Mouse (Mus musculus): ENCODE results near the gene Rgcc.

Rgcc gene

GRCm38 (mm10) chr14:79300641-79301350 lies 649 bp downstream of the Rgcc start:
- peak in 1 of 2 experiments; percentile 32 for DNase-seq (ENCODE audit: low spot score in 2 of 2)

GRCm38 (mm10) chr14:79299796-79300195 lies 1.6 kb downstream of the Rgcc start:
- no peak for DNase-seq (ENCODE audit: low spot score in 2 of 2)

DNA sequence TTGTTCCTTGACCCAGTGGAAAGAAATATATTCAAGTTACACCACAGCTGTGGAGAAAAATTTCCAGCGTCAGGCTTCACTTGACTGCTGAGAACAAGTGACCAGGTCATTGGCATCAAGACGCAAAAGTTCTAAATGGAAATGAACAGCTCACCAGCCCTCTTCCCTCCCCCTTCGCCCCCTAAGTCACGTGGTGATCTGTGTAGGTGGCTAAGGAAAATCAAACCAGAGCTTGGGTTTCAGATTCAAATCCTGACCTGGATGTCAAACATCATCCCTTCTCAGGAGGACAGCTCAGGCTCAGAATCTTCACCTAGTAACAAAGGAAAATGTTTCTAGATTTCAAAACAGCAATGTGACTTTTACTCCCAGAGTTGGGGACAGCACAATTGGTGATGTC lies 2.2 kb downstream of the Rgcc start:
- no peak for DNase-seq (ENCODE audit: low spot score in 2 of 2)

DNA sequence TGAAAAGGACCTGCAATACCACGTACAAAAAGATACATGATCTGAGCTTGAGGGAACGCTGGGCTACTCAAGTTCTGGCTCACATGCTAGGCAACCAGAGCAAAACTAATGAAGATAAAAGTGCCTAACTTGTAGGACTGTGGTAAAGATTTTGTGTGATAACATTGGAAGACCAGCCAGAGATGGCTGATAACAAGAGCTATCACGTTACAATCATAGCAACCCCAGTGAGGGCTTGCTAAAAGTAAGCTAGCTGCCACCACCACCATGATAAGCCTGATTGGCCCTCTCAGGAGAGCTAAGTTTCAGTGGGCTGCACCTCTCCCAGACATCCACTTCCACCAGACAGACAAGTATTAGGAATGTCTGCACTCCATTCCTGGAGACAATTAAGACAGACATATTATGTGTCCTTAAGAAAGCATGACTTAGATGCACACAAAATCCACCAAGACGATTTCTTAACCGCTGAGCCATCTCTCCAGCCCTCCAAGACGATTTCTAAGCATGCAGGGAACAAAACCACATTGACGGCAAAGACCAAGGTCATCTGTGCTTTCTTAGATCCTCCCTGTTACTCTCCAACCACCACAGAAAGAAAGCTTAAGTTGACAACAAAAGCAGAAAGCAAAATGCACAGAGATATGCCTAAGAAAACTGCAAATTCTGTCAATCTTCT lies 3.0 kb downstream of the Rgcc start:
- DNase-seq (ENCODE audit: low spot score in 2 of 2), result no peak

- no peak for DNase-seq (ENCODE audit: low spot score in 2 of 2)
Measured at GRCm38 (mm10) chr14:79296836-79297235, 4.6 kb downstream of the Rgcc start.

DNA sequence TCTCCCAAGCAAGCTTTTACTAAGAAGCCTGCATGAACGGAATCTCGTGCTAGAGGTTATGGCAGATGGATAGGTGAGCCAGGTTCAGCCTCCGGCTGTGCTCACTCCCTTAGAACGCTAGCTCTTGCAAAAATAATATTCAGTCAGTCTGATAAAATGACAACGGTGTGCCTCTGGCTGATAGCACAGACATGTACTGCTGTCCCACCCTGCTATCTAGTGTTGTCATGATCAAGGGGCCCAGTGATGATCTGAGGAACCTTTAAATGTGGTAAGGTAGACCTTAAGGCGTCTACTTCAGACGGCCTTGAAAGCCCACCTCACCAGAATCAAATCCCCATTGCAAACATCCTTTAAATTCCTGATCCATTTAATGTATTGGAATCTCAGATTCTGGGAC lies 5.2 kb downstream of the Rgcc start:
- no peak for DNase-seq (ENCODE audit: low spot score in 2 of 2)

GRCm38 (mm10) chr14:79295579-79295978 lies 5.9 kb downstream of the Rgcc start:
- DNase-seq (ENCODE audit: low spot score in 2 of 2), result no peak

- peak in 1 of 2 experiments; percentile 29 for DNase-seq (ENCODE audit: low spot score in 2 of 2)
Measured at GRCm38 (mm10) chr14:79294950-79295349, 6.5 kb downstream of the Rgcc start.

GRCm38 (mm10) chr14:79294051-79294814 lies 7.2 kb downstream of the Rgcc start:
- DNase-seq (ENCODE audit: low spot score in 2 of 2), result no peak

DNA sequence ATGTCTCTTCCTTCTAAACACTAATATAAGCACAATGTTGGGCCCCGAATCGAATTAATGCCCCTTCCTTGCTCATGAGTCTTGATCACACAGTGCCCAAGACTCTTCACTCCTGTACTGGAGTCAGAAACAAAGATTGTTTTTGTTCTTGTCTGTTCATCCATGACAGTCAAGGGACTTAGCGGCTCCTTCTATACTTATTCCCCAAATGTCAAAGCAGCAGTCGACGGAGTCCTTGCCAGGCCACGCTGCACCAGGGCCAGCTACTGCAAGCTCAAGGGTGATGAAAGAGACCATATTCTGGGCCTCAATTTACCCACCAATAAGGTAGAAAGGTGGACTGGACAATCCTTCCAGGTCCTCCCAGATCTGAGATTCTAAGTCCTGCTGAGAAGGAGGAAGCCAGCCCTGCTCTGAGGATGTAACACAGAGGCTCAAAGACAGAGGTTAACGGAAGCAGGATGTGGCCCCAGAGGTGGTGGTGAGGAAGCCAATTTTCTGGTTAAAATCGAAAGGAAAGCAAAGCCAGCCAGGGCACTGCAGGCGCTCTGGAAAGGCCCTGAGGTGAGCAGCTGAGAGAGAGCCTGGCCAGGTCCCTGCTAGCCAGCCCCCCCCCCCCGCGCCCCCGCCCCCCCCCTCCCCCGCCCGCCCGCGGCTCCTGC lies 8.2 kb downstream of the Rgcc start:
- peak in 1 of 2 experiments; percentile 28 for DNase-seq (ENCODE audit: low spot score in 2 of 2)

GRCm38 (mm10) chr14:79291629-79292028 lies 9.8 kb downstream of the Rgcc start:
- DNase-seq (ENCODE audit: low spot score in 2 of 2), result no peak

DNA sequence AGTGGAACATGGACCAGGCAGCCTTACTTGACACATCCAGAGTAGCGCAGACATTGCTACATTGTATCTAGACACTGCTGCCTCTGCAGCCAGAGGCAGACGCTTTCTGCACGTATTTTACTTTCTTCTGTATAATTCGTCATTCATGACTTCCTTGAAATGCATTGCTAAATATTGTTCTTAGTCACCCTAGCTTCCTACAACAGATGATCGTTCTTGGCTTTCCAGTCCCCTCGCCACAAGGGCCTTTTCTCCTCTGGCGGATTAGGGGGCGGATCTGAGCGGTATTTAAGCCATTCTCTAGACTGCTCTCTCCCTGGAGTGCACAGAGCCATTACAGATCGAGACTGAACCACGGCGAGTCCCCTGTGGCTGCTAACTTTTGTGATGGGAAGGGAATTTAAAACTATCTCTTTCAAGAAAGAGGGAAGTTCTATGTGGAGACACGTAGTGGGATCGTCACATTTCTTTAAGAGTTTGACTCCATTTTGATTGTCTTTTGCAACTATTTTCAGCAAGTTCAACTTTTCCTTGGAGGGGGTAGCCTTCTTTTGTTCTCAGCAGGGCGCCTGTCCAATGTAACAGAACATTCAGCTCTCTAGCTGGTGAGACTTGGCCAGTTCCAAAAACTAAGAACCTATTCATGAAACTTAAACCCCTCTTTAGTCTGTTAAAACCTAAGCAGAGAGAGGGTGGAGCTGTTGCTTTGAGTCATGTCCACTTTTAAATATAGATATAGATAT lies 10.6 kb downstream of the Rgcc start:
- no peak for DNase-seq (ENCODE audit: low spot score in 2 of 2)

- no peak for DNase-seq (ENCODE audit: low spot score in 2 of 2)
Measured at GRCm38 (mm10) chr14:79289909-79290308, 11.5 kb downstream of the Rgcc start.

- peak in 1 of 2 experiments; percentile 64 for DNase-seq (ENCODE audit: low spot score in 2 of 2)
Measured at GRCm38 (mm10) chr14:79288280-79288679, 13.2 kb downstream of the Rgcc start.

DNA sequence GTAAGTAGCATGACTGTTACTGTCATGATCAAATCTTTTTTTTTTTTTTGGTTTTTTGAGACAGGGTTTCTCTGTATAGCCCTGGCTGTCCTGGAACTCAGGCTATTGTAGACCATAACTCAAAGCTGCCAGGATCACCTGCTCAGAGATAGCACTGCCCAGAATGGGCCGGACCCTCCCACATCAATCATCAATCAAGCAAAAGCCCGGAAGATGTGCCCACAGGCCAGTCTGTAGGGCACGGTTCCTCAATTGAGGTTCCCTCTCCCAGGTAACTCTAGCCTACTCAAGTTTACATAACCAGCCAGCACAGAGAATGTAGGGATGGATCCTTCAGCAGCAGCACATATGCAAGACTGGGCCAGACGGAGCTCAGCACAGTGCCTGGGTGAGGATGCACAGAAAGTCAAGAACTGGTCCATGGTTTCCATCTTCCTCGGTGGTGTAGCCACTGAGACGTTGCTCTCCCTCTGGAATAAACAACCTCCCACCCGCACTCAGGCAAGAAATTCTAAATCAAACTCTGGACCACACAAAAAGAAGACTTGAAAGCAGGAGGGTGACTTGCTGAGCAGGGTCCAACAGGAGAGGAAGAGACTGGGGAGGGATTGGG lies 14.1 kb downstream of the Rgcc start:
- DNase-seq (ENCODE audit: low spot score in 2 of 2), result no peak

- no peak for DNase-seq (ENCODE audit: low spot score in 2 of 2)
Measured at GRCm38 (mm10) chr14:79285549-79285948, 15.9 kb downstream of the Rgcc start.

GRCm38 (mm10) chr14:79284616-79285015 lies 16.8 kb downstream of the Rgcc start:
- no peak for DNase-seq (ENCODE audit: low spot score in 2 of 2)

DNA sequence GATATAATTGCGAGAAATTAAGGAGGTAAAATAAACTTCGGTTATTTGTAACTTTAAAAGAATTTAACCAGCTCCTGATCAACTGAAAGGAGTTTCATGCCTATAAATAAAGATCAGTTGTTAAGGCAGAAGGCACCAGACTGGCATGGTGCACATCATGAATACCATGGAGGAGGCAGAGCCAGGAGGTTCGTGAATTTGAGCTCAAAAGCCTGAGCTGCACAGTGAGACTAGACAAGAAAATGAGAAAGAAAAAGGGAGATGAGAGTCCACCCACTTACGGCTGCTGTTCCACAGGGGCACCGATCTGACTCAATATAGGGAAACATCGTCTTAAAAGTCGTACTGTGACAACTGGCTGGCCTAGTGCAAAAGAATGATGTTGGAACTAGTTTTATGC lies 17.5 kb downstream of the Rgcc start:
- no peak for DNase-seq (ENCODE audit: low spot score in 2 of 2)

DNA sequence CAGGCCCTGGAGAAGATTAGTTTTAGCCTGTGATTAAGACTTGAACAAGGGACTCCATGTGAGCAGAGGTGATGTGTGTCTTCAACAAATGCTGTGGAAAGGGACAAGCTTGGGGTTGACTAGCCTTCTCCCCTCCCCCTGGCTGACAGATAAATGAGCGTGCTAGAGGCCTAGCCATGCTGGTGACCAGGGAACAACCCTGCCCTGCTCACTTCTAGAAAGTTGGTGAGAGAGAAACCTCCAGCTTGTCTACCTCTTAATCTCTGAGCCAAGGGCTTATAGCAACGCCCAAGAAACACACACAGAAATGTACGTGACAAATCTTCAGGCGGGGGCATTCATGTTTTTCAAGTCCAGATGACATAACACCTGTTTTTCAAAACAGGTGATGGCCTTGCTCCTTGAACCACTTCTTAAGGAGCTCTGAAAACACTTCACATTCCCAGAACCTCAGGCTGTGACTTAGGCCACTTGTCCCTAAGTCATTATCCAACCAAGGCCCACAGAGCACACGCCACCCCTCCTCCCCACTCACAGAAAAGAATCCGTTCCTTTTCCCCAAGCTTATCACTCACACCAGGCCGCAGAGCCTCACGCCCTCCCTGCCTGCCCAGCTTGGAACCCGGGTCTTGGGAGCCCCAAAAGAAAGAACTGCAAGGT lies 19.4 kb downstream of the Rgcc start:
- no peak for DNase-seq (ENCODE audit: low spot score in 2 of 2)

- no peak for DNase-seq (ENCODE audit: low spot score in 2 of 2)
Measured at GRCm38 (mm10) chr14:79280456-79280855, 21.0 kb downstream of the Rgcc start.

All from spleen, postnatal 14 days (tissue).